In genomic region chr7:131960551-131960950, GRCm38 (mm10) we compare ENCODE assay signal across 9 mouse cellular contexts. TPM values are rescaled to one million over a fixed set of nuclear protein-coding genes. Genes with fewer than 3 reads are reported as not detected.
A peak's percentile ranks its signal among the peaks of the same experiment; 100 is the strongest.
DNase-seq lines count a peak whose midpoint lies in the region; ATAC-seq lines count a peak whose summit lies in the region.
"Had no signal": no experiment of that assay in that cellular context is flagged by ENCODE, and none has a peak within 500 bp of the region (broad histone marks: within the 10 kb centered on the region; RNA-seq: fewer than 3 reads in every experiment).

No protein-coding gene starts in this region.

- H3K27me3 ChIP-seq in kidney, embryonic 16.5 days (ENCODE audit: insufficient read depth, low read length), result peaks cover 9% of the 10 kb centered on the region
- peaks cover 9% of the 10 kb centered on the region for H3K27me3 ChIP-seq in limb, embryonic 11.5 days (ENCODE audit: control insufficient read depth, insufficient read depth, low read length)

- H3K4me1 ChIP-seq in kidney, embryonic 16.5 days (ENCODE audit: insufficient read depth, low read length), result no peaks in the 10 kb centered on the region
- H3K4me1 ChIP-seq in limb, embryonic 11.5 days (ENCODE audit: control insufficient read depth, insufficient read depth, low read length), result no peaks in the 10 kb centered on the region

- intact Hi-C loops in left cerebral cortex, postnatal 25 days (cut with DNase I), result no loop called here

- WGBS in kidney, embryonic 16.5 days, result 25% methylated on average over 6 of the region's 6 CpGs
- WGBS in limb, embryonic 11.5 days, result 26% methylated on average over 6 of the region's 6 CpGs

- no peak for ATAC-seq in kidney, embryonic 16.5 days (ENCODE audit: low FRiP score, low TSS enrichment)
- ATAC-seq in limb, embryonic 11.5 days (ENCODE audit: insufficient number of reproducible peaks, low FRiP score, low TSS enrichment, low read depth), result no peak
- ATAC-seq in megakaryocyte, adult 5-6 weeks (ENCODE audit: poor library complexity, severe bottlenecking), result no peak

- H3K4me3 ChIP-seq in kidney, embryonic 16.5 days (ENCODE audit: low read length), result no peak overlapping the region
- no peak overlapping the region for H3K4me3 ChIP-seq in limb, embryonic 11.5 days (ENCODE audit: low read depth, low read length)
- H3K4me3 ChIP-seq: layer of hippocampus, adult 2 months had no signal

- H3K27ac ChIP-seq in kidney, embryonic 16.5 days (ENCODE audit: low read length), result no peak overlapping the region
- no peak overlapping the region for H3K27ac ChIP-seq in limb, embryonic 11.5 days (replicated peaks; ENCODE audit: low read depth, low read length)
- H3K27ac ChIP-seq: layer of hippocampus, adult 2 months had no signal

- DNase-seq in kidney, adult 18-20 months, result peak; percentile 29
- DNase-seq in ES-CJ7 (ENCODE audit: low read depth, low spot score), result peak; percentile 42
- peak; percentile 74 for DNase-seq in adrenal gland, postnatal 10 days
- DNase-seq in limb, embryonic 11.5 days (ENCODE audit: low spot score), result peak; percentile 89
- DNase-seq in left cerebral cortex, postnatal 25 days (ENCODE audit: low spot score in 2 of 2), result no peak
- DNase-seq in left cerebral cortex, adult 11 months (ENCODE audit: low spot score), result no peak

- H3K9me3 ChIP-seq in kidney, embryonic 16.5 days (ENCODE audit: low read length), result no peaks in the 10 kb centered on the region
- H3K9me3 ChIP-seq in limb, embryonic 11.5 days (ENCODE audit: control insufficient read depth, low read length), result no peaks in the 10 kb centered on the region

- H3K36me3 ChIP-seq in kidney, embryonic 16.5 days (ENCODE audit: insufficient read depth, low read length), result no peaks in the 10 kb centered on the region
- no peaks in the 10 kb centered on the region for H3K36me3 ChIP-seq in limb, embryonic 11.5 days (ENCODE audit: control insufficient read depth, insufficient read depth, low read length)

- H3K4me2 ChIP-seq in kidney, embryonic 16.5 days (replicated peaks; ENCODE audit: low read depth, low read length), result no peak overlapping the region
- no peak overlapping the region for H3K4me2 ChIP-seq in limb, embryonic 11.5 days (ENCODE audit: low read depth, severe bottlenecking)

- no peak overlapping the region for H3K9ac ChIP-seq in kidney, embryonic 16.5 days (replicated peaks; ENCODE audit: low read length)
- no peak overlapping the region for H3K9ac ChIP-seq in limb, embryonic 11.5 days (ENCODE audit: low read length)

RNA-seq across cellular contexts. Expression of gene Gpr26, which starts 5.7 kb away (rescaled TPM):
- polyA plus RNA-seq in kidney, embryonic 16.5 days (2015; fragmentation: Nextera tagmentation; extraction: Ambion mirVana), result not detected in 2 replicates
- total RNA-seq in adrenal gland, postnatal 10 days (2021), result under 1 TPM; 0.03 TPM
- not detected in 2 replicates for polyA plus RNA-seq in limb, embryonic 11.5 days (2014; fragmentation: Nextera tagmentation; extraction: Ambion mirVana)
- total RNA-seq in megakaryocyte, adult 5-6 weeks (2015), result not detected in 2 replicates
- not detected in 2 replicates for total RNA-seq in megakaryocyte, adult 5-6 weeks (2017)
- total RNA-seq in left cerebral cortex, postnatal 25 days (2021), result 100 to 1,000 TPM; 122 to 132 TPM

Comparison
In these comparisons a context has a peak if more than half of its experiments do, and no peak if none do; other contexts are left out.
1. DNase-seq: peak in kidney, adult 18-20 months (single experiment), ES-CJ7 (single experiment), adrenal gland, postnatal 10 days (single experiment) and limb, embryonic 11.5 days (single experiment); none in left cerebral cortex, postnatal 25 days (0 of 2) and left cerebral cortex, adult 11 months (single experiment).
2. RNA of gene Gpr26, which starts 5.7 kb away (total RNA-seq): 122 to 132 TPM in left cerebral cortex, postnatal 25 days; 0.03 TPM in adrenal gland, postnatal 10 days and not detected in megakaryocyte, adult 5-6 weeks; every median in the first group is over 100 times any median in the second.